Mouse (Mus musculus): Measurements from ENCODE around the gene Olfr1323.

Gene Olfr1323

DNA sequence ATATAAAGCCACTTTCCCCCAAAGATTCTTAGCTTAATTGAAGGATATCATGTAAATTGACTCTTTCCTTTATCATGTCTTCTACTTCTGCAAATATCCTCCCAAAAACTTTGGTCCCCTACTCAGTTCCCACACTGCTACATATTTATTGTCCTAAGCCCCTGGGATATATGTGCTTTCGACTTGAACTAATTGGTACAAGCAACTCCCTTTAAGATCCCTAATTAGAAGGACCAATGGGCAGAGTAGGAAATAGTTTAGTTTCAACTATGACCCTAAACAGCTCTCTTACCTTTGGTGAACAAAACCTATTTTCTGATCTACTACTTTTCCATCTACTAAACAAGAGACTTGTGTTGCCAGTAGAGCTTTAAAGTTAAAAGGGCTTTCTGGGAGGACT lies at the start of gene Olfr1323:
Gene Olfr1323 (minus strand): TSS at position 101 of the 400 bp plus-strand sequence.
- DNase-seq (ENCODE audit: low spot score in 2 of 2): no peak

DNA sequence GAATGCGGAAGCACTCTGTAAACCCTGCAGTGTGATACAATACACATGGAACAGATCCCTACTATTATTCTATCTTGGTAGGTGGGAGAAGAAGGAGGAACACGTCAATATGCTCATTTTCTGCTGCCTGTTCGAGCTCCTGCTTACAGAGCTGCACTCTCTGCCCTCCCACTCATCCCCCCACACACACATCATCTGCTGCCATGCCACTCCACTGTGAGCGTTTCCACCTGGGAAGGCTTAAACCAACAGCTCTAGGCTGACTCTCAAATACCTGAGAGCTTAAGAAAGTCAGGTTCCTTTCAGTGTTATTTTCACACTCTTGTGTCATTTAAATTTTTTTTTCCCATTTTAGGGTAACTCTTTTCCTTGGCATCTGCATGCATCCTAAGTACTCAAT lies 6.9 kb downstream of the Olfr1323 start:
- no peak for DNase-seq (ENCODE audit: low spot score in 2 of 2)
